Mouse (Mus musculus): ENCODE results near the gene Ell.
"Not testable (repeated sequence)": the region's sequence is repeated elsewhere in the genome, so short reads cannot be mapped to it uniquely, and the experiment has no call there.

The Ell gene

GRCm38 (mm10) chr8:70506328-70507026 is 32.8 kb upstream of the Ell start, which contains the start of gene Rex1bd:
Gene Rex1bd (minus strand): TSS chr8:70506752.
- peak; percentile 97 for DNase-seq (ENCODE audit: low read depth, low spot score)

GRCm38 (mm10) chr8:70507027-70507393 is 32.2 kb upstream of the Ell start:
- no peak for DNase-seq (ENCODE audit: low read depth, low spot score)

GRCm38 (mm10) chr8:70509281-70509952 is 29.8 kb upstream of the Ell start:
- DNase-seq (ENCODE audit: low read depth, low spot score) = no peak

- peak; percentile 97 for DNase-seq (ENCODE audit: low read depth, low spot score)
These were observed 28.9 kb upstream of the Ell start, which contains the start of gene Uba52 for GRCm38 (mm10) chr8:70510228-70510915. Gene Uba52 (minus strand): TSS chr8:70510801.

GRCm38 (mm10) chr8:70511174-70511573 is 28.1 kb upstream of the Ell start:
- not testable (repeated sequence) for DNase-seq (ENCODE audit: low read depth, low spot score)

GRCm38 (mm10) chr8:70511770-70512169 is 27.5 kb upstream of the Ell start:
- no peak for DNase-seq (ENCODE audit: low read depth, low spot score)

- DNase-seq (ENCODE audit: low read depth, low spot score) = no peak
These were observed 26.9 kb upstream of the Ell start for GRCm38 (mm10) chr8:70512253-70512903.

GRCm38 (mm10) chr8:70513441-70513840 is 25.8 kb upstream of the Ell start:
- no peak for DNase-seq (ENCODE audit: low read depth, low spot score)

GRCm38 (mm10) chr8:70517940-70518643 is 21.2 kb upstream of the Ell start:
- no peak for DNase-seq (ENCODE audit: low read depth, low spot score)

GRCm38 (mm10) chr8:70519043-70519442 is 20.2 kb upstream of the Ell start:
- no peak for DNase-seq (ENCODE audit: low read depth, low spot score)

- no peak for DNase-seq (ENCODE audit: low read depth, low spot score)
These were observed 19.7 kb upstream of the Ell start for GRCm38 (mm10) chr8:70519606-70520005.

GRCm38 (mm10) chr8:70522592-70523403 is 16.5 kb upstream of the Ell start:
- peak; percentile 99 for DNase-seq (ENCODE audit: low read depth, low spot score)

- DNase-seq (ENCODE audit: low read depth, low spot score) = no peak
These were observed 12.1 kb upstream of the Ell start for GRCm38 (mm10) chr8:70527111-70527511.

GRCm38 (mm10) chr8:70527512-70528181 is 11.6 kb upstream of the Ell start, which contains the start of the genes Fkbp8 and Kxd1:
Gene Fkbp8 (plus strand): TSS chr8:70527724.
Gene Kxd1 (minus strand): TSS chr8:70527956.
- peak; percentile 91 for DNase-seq (ENCODE audit: low read depth, low spot score)

- no peak for DNase-seq (ENCODE audit: low read depth, low spot score)
These were observed 11.0 kb upstream of the Ell start for GRCm38 (mm10) chr8:70528182-70528797.

GRCm38 (mm10) chr8:70529299-70529698 is 10.0 kb upstream of the Ell start:
- no peak for DNase-seq (ENCODE audit: low read depth, low spot score)

GRCm38 (mm10) chr8:70529741-70530161 is 9.5 kb upstream of the Ell start:
- DNase-seq (ENCODE audit: low read depth, low spot score) = no peak

GRCm38 (mm10) chr8:70530314-70530713 is 8.9 kb upstream of the Ell start:
- no peak for DNase-seq (ENCODE audit: low read depth, low spot score)

GRCm38 (mm10) chr8:70534281-70534680 is 5.0 kb upstream of the Ell start:
- no peak for DNase-seq (ENCODE audit: low read depth, low spot score)

All from WW6 (cell line).